Mouse (Mus musculus): ENCODE results near the gene Mrps23. TPM values are rescaled to one million over a fixed set of nuclear protein-coding genes. Genes with fewer than 3 reads are reported as not detected.

Mrps23 gene
- total and polyA plus RNA-seq, 2 experiments from 2014 or later, result 156 to 240 TPM

DNA sequence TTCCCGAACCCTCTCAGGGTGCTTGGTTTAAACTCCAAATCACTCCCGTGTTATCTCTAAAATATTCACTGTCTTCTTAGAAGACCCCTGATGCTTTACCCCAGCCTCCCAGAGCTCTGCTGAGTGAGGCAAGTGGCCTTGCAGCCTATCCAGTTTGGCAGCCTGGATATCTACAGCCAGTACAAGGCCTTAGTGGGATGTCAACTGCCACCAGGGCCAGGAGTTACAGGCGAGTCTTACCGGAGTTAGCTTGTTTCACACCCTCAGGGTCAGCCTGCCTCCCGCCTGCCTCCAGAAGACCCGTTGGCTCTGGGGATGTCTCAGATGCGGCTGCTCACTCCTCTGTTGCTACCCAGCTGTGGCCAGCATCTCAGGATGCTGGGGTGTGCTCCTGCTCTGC lies 14.4 kb downstream of the Mrps23 start:
- 53% methylated on average over 7 of the region's 7 CpGs for WGBS
- no peak for TF ChIP-seq CTCF (IDR thresholded peaks at IDR 0.05; ENCODE audit: low read depth)
- TF ChIP-seq EP300 (IDR thresholded peaks at IDR 0.05; ENCODE audit: low read depth), result no peak

GRCm38 (mm10) chr11:88221929-88222475 lies 17.8 kb downstream of the Mrps23 start:
- DNase-seq (ENCODE audit: low spot score) (no peak), ATAC-seq (ENCODE audit: insufficient read depth, low read depth) (no peak)
- Histone ChIP-seq H3K9ac (replicated peaks; ENCODE audit: low read depth, low read length) (no peak overlapping the region), H3K4me3 (ENCODE audit: low read depth, low read length) (no peak overlapping the region), H3K27me3 (ENCODE audit: control insufficient read depth, insufficient read depth, low read length) (no peaks in the 10 kb centered on the region), H3K9me3 (replicated peaks; ENCODE audit: control insufficient read depth, low read length) (no peaks in the 10 kb centered on the region), H3K36me3 (replicated peaks; ENCODE audit: control insufficient read depth, insufficient read depth, low read length) (0 out of 2 replicates have a peak, but pooled peaks cover 3% of the 10 kb centered on the region), H3K27ac (ENCODE audit: low read depth) (peak overlapping the region; percentile 49), H3K4me1 (ENCODE audit: control insufficient read depth, insufficient read depth) (peaks cover 10% of the 10 kb centered on the region), H3K4me2 (ENCODE audit: low read depth, low read length) (no peak overlapping the region)
- TF ChIP-seq EP300 (IDR thresholded peaks at IDR 0.05; ENCODE audit: low read depth) (no peak), CTCF (IDR thresholded peaks at IDR 0.05; ENCODE audit: low read depth) (no peak)
- 77% methylated on average over 15 of the region's 15 CpGs for WGBS

More for the DNA sequence above, 14.4 kb downstream of the Mrps23 start:
- no peaks in the 10 kb centered on the region for H3K27me3 ChIP-seq (ENCODE audit: control insufficient read depth, insufficient read depth, low read length)
- H3K4me1 ChIP-seq (ENCODE audit: control insufficient read depth, insufficient read depth), result peaks cover 27% of the 10 kb centered on the region
- H3K4me2 ChIP-seq (ENCODE audit: low read depth, low read length), result no peak overlapping the region
- H3K4me3 ChIP-seq (ENCODE audit: low read depth, low read length), result no peak overlapping the region
- ATAC-seq (ENCODE audit: insufficient read depth, low read depth) (no peak), DNase-seq (ENCODE audit: low spot score) (no peak)
- H3K36me3 ChIP-seq (replicated peaks; ENCODE audit: control insufficient read depth, insufficient read depth, low read length), result no peaks in the 10 kb centered on the region
- no peak overlapping the region for H3K27ac ChIP-seq (ENCODE audit: low read depth)
- H3K9me3 ChIP-seq (replicated peaks; ENCODE audit: control insufficient read depth, low read length), result no peaks in the 10 kb centered on the region
- no peak overlapping the region for H3K9ac ChIP-seq (replicated peaks; ENCODE audit: low read depth, low read length)

DNA sequence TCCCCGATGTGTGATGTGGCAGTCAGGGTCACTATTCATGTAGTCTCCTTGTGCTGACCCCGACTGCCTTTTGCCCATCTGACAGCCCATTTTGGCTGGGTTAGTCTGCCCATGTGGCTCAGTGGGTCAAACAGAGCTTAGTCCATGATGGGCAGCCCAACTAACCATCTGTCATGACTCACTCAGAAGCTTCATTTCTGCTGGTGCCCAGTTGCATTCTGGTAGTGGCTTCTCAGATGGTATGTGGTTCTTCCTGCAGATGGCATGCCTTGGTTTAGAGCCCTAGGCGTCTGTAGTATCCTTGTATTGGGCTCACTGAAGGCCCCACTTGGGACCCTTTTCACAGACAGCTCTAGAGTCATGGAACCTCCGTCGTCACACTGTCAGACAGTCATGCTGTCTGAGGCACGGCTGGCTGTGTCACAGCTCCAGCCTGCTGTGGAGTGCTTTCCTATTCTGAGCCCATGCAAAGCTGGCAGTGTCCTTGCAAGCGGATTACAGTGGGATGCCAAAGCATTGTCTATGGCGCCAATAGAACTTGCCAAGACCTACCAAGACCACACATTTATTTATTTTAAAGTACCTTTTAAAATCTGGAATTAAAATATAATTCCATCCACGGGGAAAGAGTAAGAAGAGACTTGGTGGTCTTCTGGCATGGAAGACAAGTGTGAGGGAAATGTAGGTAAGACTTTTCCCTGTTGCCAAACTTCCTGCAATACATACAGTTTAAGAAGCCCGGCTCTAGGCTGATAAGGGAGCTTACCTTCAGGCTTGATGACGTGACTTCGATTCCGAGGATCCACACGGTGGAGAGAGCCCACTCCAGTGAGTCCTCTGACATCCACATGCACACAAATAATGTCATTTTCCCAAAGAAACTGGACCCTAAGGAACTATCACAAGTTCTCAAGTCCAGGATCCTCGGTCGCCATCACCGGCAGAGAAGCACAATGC lies 23.1 kb downstream of the Mrps23 start:
- Histone ChIP-seq H3K4me1 (ENCODE audit: control insufficient read depth, insufficient read depth) (peaks cover 5% of the 10 kb centered on the region), H3K9me3 (replicated peaks; ENCODE audit: control insufficient read depth, low read length) (no peaks in the 10 kb centered on the region), H3K27me3 (ENCODE audit: control insufficient read depth, insufficient read depth, low read length) (no peaks in the 10 kb centered on the region), H3K36me3 (replicated peaks; ENCODE audit: control insufficient read depth, insufficient read depth, low read length) (0 out of 2 replicates have a peak, but pooled peaks cover 3% of the 10 kb centered on the region), H3K27ac (ENCODE audit: low read depth) (no peak overlapping the region), H3K4me3 (ENCODE audit: low read depth, low read length) (no peak overlapping the region), H3K9ac (replicated peaks; ENCODE audit: low read depth, low read length) (no peak overlapping the region), H3K4me2 (ENCODE audit: low read depth, low read length) (no peak overlapping the region)
- ATAC-seq (ENCODE audit: insufficient read depth, low read depth) (no peak), DNase-seq (ENCODE audit: low spot score) (no peak)
- 81% methylated on average over 17 of the region's 17 CpGs for WGBS
- TF ChIP-seq EP300 (IDR thresholded peaks at IDR 0.05; ENCODE audit: low read depth) (no peak), CTCF (IDR thresholded peaks at IDR 0.05; ENCODE audit: low read depth) (no peak)

- DNase-seq (ENCODE audit: low spot score) (no peak), ATAC-seq (ENCODE audit: insufficient read depth, low read depth) (no peak)
- H3K4me1 ChIP-seq (ENCODE audit: control insufficient read depth, insufficient read depth), result 0 out of 2 replicates have a peak, but pooled peaks cover 9% of the 10 kb centered on the region
- TF ChIP-seq EP300 (IDR thresholded peaks at IDR 0.05; ENCODE audit: low read depth), result no peak
- no peak for TF ChIP-seq CTCF (IDR thresholded peaks at IDR 0.05; ENCODE audit: low read depth)
- H3K4me3 ChIP-seq (ENCODE audit: low read depth, low read length), result no peak overlapping the region
- H3K9ac ChIP-seq (replicated peaks; ENCODE audit: low read depth, low read length), result no peak overlapping the region
- H3K36me3 ChIP-seq (replicated peaks; ENCODE audit: control insufficient read depth, insufficient read depth, low read length), result no peaks in the 10 kb centered on the region
- H3K4me2 ChIP-seq (ENCODE audit: low read depth, low read length), result no peak overlapping the region
- no peaks in the 10 kb centered on the region for H3K27me3 ChIP-seq (ENCODE audit: control insufficient read depth, insufficient read depth, low read length)
- H3K27ac ChIP-seq (ENCODE audit: low read depth), result no peak overlapping the region
- WGBS, result 62% methylated on average over 4 of the region's 4 CpGs
- no peaks in the 10 kb centered on the region for H3K9me3 ChIP-seq (replicated peaks; ENCODE audit: control insufficient read depth, low read length)
Observed at GRCm38 (mm10) chr11:88231213-88231790, 27.1 kb downstream of the Mrps23 start.

- no peak overlapping the region for H3K4me3 ChIP-seq (ENCODE audit: low read depth, low read length)
- no peak for TF ChIP-seq CTCF (IDR thresholded peaks at IDR 0.05; ENCODE audit: low read depth)
- TF ChIP-seq EP300 (IDR thresholded peaks at IDR 0.05; ENCODE audit: low read depth), result no peak
- H3K27ac ChIP-seq (ENCODE audit: low read depth), result peak overlapping the region; percentile 53
- H3K4me1 ChIP-seq (ENCODE audit: control insufficient read depth, insufficient read depth), result 0 out of 2 replicates have a peak, but pooled peaks cover 10% of the 10 kb centered on the region
- 56% methylated on average over 17 of the region's 17 CpGs for WGBS
- H3K9ac ChIP-seq (replicated peaks; ENCODE audit: low read depth, low read length), result no peak overlapping the region
- DNase-seq (ENCODE audit: low spot score) (no peak), ATAC-seq (ENCODE audit: insufficient read depth, low read depth) (no peak)
- no peak overlapping the region for H3K4me2 ChIP-seq (ENCODE audit: low read depth, low read length)
- H3K36me3 ChIP-seq (replicated peaks; ENCODE audit: control insufficient read depth, insufficient read depth, low read length), result no peaks in the 10 kb centered on the region
- no peaks in the 10 kb centered on the region for H3K27me3 ChIP-seq (ENCODE audit: control insufficient read depth, insufficient read depth, low read length)
- H3K9me3 ChIP-seq (replicated peaks; ENCODE audit: control insufficient read depth, low read length), result no peaks in the 10 kb centered on the region
Observed at GRCm38 (mm10) chr11:88233528-88234427, 29.6 kb downstream of the Mrps23 start.

Data from heart, postnatal 0 days (tissue).